Mouse (Mus musculus) small intestine, adult 10 weeks (tissue): ENCODE data around the gene Bhlhe23. TPM values are rescaled to one million over a fixed set of nuclear protein-coding genes. Genes with fewer than 3 reads are reported as not detected.

Experiments used
- polyA plus RNA-seq: library from polyadenylated mRNA; stranded (reverse); fragments of 350-450 nt; fragmentation: Illumina TruSeq; extraction: RNeasy Lipid Tissue Mini Kit (QIAGEN cat#74804); gene quantifications from one replicate; pipeline ENCODE4 v1.2.3, GENCODE M21; 2014; ENCODE audit warnings: low replicate concordance

Bhlhe23 gene
- not detected for polyA plus RNA-seq

GRCm38 (mm10) chr2:180776793-180777192, at the start of gene Bhlhe23:
Gene Bhlhe23, minus strand, starts transcription at chr2:180776900.

GRCm38 (mm10) chr2:180724585-180725413, 51.9 kb downstream of the Bhlhe23 start, which contains the start of gene Slc17a9:
Gene Slc17a9, plus strand, starts transcription at chr2:180725263.

Other genes with a start within 250 kb of the Bhlhe23 start
- gene Mrgbp, start 195.6 kb downstream of the Bhlhe23 start, polyA plus RNA-seq = 13.8 TPM
- gene Ogfr, start 187.7 kb downstream of the Bhlhe23 start, polyA plus RNA-seq = 13.2 TPM
- gene Col9a3, start 179.1 kb downstream of the Bhlhe23 start, polyA plus RNA-seq = 0.22 TPM
- 0.19 TPM for gene Tcfl5, start 134.2 kb downstream of the Bhlhe23 start, polyA plus RNA-seq
- 28.1 TPM for gene Dido1, start 66.9 kb downstream of the Bhlhe23 start, polyA plus RNA-seq
- gene Gid8, start 66.8 kb downstream of the Bhlhe23 start, polyA plus RNA-seq = 45.2 TPM
- 0.19 TPM for gene Slc17a9, start 51.6 kb downstream of the Bhlhe23 start, polyA plus RNA-seq
- gene Ythdf1, start 144.0 kb upstream of the Bhlhe23 start, polyA plus RNA-seq = 37.1 TPM
- not detected for gene Birc7, start 152.1 kb upstream of the Bhlhe23 start, polyA plus RNA-seq
- not detected for gene Nkain4, start 177.8 kb upstream of the Bhlhe23 start, polyA plus RNA-seq
- 3.7 TPM for gene Arfgap1, start 190.3 kb upstream of the Bhlhe23 start, polyA plus RNA-seq
- 0.11 TPM for gene Col20a1, start 209.6 kb upstream of the Bhlhe23 start, polyA plus RNA-seq